Mouse (Mus musculus): ENCODE data around the gene Olfr993. TPM values are rescaled to one million over a fixed set of nuclear protein-coding genes. Genes with fewer than 3 reads are reported as not detected.

Olfr993 gene
- not detected in 2 replicates for polyA plus RNA-seq (2014; fragmentation: Nextera tagmentation; extraction: Ambion mirVana)

GRCm38 (mm10) chr2:85414777-85415176, at the start of gene Olfr993:
Olfr993 (minus strand) TSS chr2:85414877.
- Histone ChIP-seq H3K27ac (ENCODE audit: low read depth, low read length) (no peak within 1 kb of the TSS), H3K4me2 (ENCODE audit: low read length) (no peak within 1 kb of the TSS), H3K4me3 (ENCODE audit: low read depth, low read length) (no peak within 1 kb of the TSS), H3K27me3 (replicated peaks; ENCODE audit: control insufficient read depth, insufficient read depth, low read length) (no peaks in the 10 kb centered on the region), H3K36me3 (ENCODE audit: control insufficient read depth, insufficient read depth, low read length) (no peaks in the 10 kb centered on the region), H3K9me3 (replicated peaks; ENCODE audit: control insufficient read depth, low read length) (no peaks in the 10 kb centered on the region), H3K9ac (ENCODE audit: low read length) (no peak within 1 kb of the TSS), H3K4me1 (ENCODE audit: control insufficient read depth, insufficient read depth, low read length) (no peaks in the 10 kb centered on the region)
- no peak for DNase-seq (ENCODE audit: low spot score)
- ATAC-seq: no peak

GRCm38 (mm10) chr2:85443539-85443938, 28.9 kb upstream of the Olfr993 start, which contains the start of gene Olfr995:
Olfr995 (minus strand) TSS chr2:85443639.
- no peaks in the 10 kb centered on the region for H3K9me3 ChIP-seq (replicated peaks; ENCODE audit: control insufficient read depth, low read length)
- no peak for DNase-seq (ENCODE audit: low spot score)
- H3K27me3 ChIP-seq (replicated peaks; ENCODE audit: control insufficient read depth, insufficient read depth, low read length): no peaks in the 10 kb centered on the region
- 0% methylated on average over 1 of the region's 1 CpGs for WGBS
- H3K4me1 ChIP-seq (ENCODE audit: control insufficient read depth, insufficient read depth, low read length): no peaks in the 10 kb centered on the region
- no peak within 1 kb of the TSS for H3K4me3 ChIP-seq (ENCODE audit: low read depth, low read length)
- ATAC-seq: no peak
- H3K36me3 ChIP-seq (ENCODE audit: control insufficient read depth, insufficient read depth, low read length): no peaks in the 10 kb centered on the region
- H3K4me2 ChIP-seq (ENCODE audit: low read length): no peak within 1 kb of the TSS
- H3K9ac ChIP-seq (ENCODE audit: low read length): no peak within 1 kb of the TSS
- no peak within 1 kb of the TSS for H3K27ac ChIP-seq (ENCODE audit: low read depth, low read length)

- ATAC-seq (no peak), DNase-seq (ENCODE audit: low spot score) (no peak)
- no peak overlapping the region for H3K9ac ChIP-seq (ENCODE audit: low read length)
- no peaks in the 10 kb centered on the region for H3K9me3 ChIP-seq (replicated peaks; ENCODE audit: control insufficient read depth, low read length)
- no peaks in the 10 kb centered on the region for H3K27me3 ChIP-seq (replicated peaks; ENCODE audit: control insufficient read depth, insufficient read depth, low read length)
- H3K4me1 ChIP-seq (ENCODE audit: control insufficient read depth, insufficient read depth, low read length): no peaks in the 10 kb centered on the region
- H3K4me2 ChIP-seq (ENCODE audit: low read length): no peak overlapping the region
- H3K27ac ChIP-seq (ENCODE audit: low read depth, low read length): no peak overlapping the region
- no peak overlapping the region for H3K4me3 ChIP-seq (ENCODE audit: low read depth, low read length)
- H3K36me3 ChIP-seq (ENCODE audit: control insufficient read depth, insufficient read depth, low read length): no peaks in the 10 kb centered on the region
Observed at GRCm38 (mm10) chr2:85442546-85442945, 27.9 kb upstream of the Olfr993 start.

- Histone ChIP-seq H3K9me3 (replicated peaks; ENCODE audit: control insufficient read depth, low read length) (no peaks in the 10 kb centered on the region), H3K4me2 (ENCODE audit: low read length) (no peak within 1 kb of the TSS), H3K9ac (ENCODE audit: low read length) (no peak within 1 kb of the TSS), H3K27me3 (replicated peaks; ENCODE audit: control insufficient read depth, insufficient read depth, low read length) (no peaks in the 10 kb centered on the region), H3K27ac (ENCODE audit: low read depth, low read length) (no peak within 1 kb of the TSS), H3K4me1 (ENCODE audit: control insufficient read depth, insufficient read depth, low read length) (no peaks in the 10 kb centered on the region), H3K36me3 (ENCODE audit: control insufficient read depth, insufficient read depth, low read length) (no peaks in the 10 kb centered on the region), H3K4me3 (ENCODE audit: low read depth, low read length) (no peak within 1 kb of the TSS)
- DNase-seq (ENCODE audit: low spot score) (no peak), ATAC-seq (no peak)
- 97% methylated on average over 3 of the region's 3 CpGs for WGBS
Observed at GRCm38 (mm10) chr2:85436351-85436750, 21.7 kb upstream of the Olfr993 start, which contains the start of gene Olfr994. Olfr994 (minus strand) TSS chr2:85436451.

GRCm38 (mm10) chr2:85425893-85426292, 11.2 kb upstream of the Olfr993 start:
- WGBS: 87% methylated on average over 1 of the region's 1 CpGs
- no peak for ATAC-seq
- DNase-seq (ENCODE audit: low spot score): no peak

GRCm38 (mm10) chr2:85409369-85409768, 5.3 kb downstream of the Olfr993 start, which contains the start of gene Olfr992:
Olfr992 (minus strand) TSS chr2:85409469.
- H3K27me3 ChIP-seq (replicated peaks; ENCODE audit: control insufficient read depth, insufficient read depth, low read length): no peaks in the 10 kb centered on the region
- no peaks in the 10 kb centered on the region for H3K4me1 ChIP-seq (ENCODE audit: control insufficient read depth, insufficient read depth, low read length)
- no peak within 1 kb of the TSS for H3K27ac ChIP-seq (ENCODE audit: low read depth, low read length)
- WGBS: 63% methylated on average over 2 of the region's 2 CpGs
- H3K9ac ChIP-seq (ENCODE audit: low read length): no peak within 1 kb of the TSS
- no peak for DNase-seq (ENCODE audit: low spot score)
- no peaks in the 10 kb centered on the region for H3K9me3 ChIP-seq (replicated peaks; ENCODE audit: control insufficient read depth, low read length)
- H3K36me3 ChIP-seq (ENCODE audit: control insufficient read depth, insufficient read depth, low read length): no peaks in the 10 kb centered on the region
- no peak for ATAC-seq
- H3K4me2 ChIP-seq (ENCODE audit: low read length): no peak within 1 kb of the TSS
- no peak within 1 kb of the TSS for H3K4me3 ChIP-seq (ENCODE audit: low read depth, low read length)

More at GRCm38 (mm10) chr2:85425893-85426292, 11.2 kb upstream of the Olfr993 start:
- no peaks in the 10 kb centered on the region for H3K36me3 ChIP-seq (ENCODE audit: control insufficient read depth, insufficient read depth, low read length)
- H3K9me3 ChIP-seq (replicated peaks; ENCODE audit: control insufficient read depth, low read length): no peaks in the 10 kb centered on the region
- H3K4me1 ChIP-seq (ENCODE audit: control insufficient read depth, insufficient read depth, low read length): no peaks in the 10 kb centered on the region
- no peak overlapping the region for H3K4me2 ChIP-seq (ENCODE audit: low read length)
- H3K9ac ChIP-seq (ENCODE audit: low read length): no peak overlapping the region
- H3K27ac ChIP-seq (ENCODE audit: low read depth, low read length): no peak overlapping the region
- no peak overlapping the region for H3K4me3 ChIP-seq (ENCODE audit: low read depth, low read length)
- no peaks in the 10 kb centered on the region for H3K27me3 ChIP-seq (replicated peaks; ENCODE audit: control insufficient read depth, insufficient read depth, low read length)

Other genes with a start within 250 kb of the Olfr993 start
- gene Lrrc55, start 217.7 kb downstream of the Olfr993 start, polyA plus RNA-seq (2014; fragmentation: Nextera tagmentation; extraction: Ambion mirVana): 11.0 and 11.7 TPM in 2 replicates
- gene Olfr987, start 75.6 kb downstream of the Olfr993 start, polyA plus RNA-seq (2014; fragmentation: Nextera tagmentation; extraction: Ambion mirVana): not detected in 2 replicates
- not detected in 2 replicates for gene Olfr988, start 51.6 kb downstream of the Olfr993 start, polyA plus RNA-seq (2014; fragmentation: Nextera tagmentation; extraction: Ambion mirVana)
- not detected in 2 replicates for gene Olfr992, start 5.4 kb downstream of the Olfr993 start, polyA plus RNA-seq (2014; fragmentation: Nextera tagmentation; extraction: Ambion mirVana)
- gene Olfr994, start 21.6 kb upstream of the Olfr993 start, polyA plus RNA-seq (2014; fragmentation: Nextera tagmentation; extraction: Ambion mirVana): not detected in 2 replicates
- not detected in 2 replicates for gene Olfr995, start 28.8 kb upstream of the Olfr993 start, polyA plus RNA-seq (2014; fragmentation: Nextera tagmentation; extraction: Ambion mirVana)
- gene 4833423E24Rik, start 104.1 kb upstream of the Olfr993 start, polyA plus RNA-seq (2014; fragmentation: Nextera tagmentation; extraction: Ambion mirVana): 0.08 and 0.12 TPM in 2 replicates
- gene Olfr996, start 164.3 kb upstream of the Olfr993 start, polyA plus RNA-seq (2014; fragmentation: Nextera tagmentation; extraction: Ambion mirVana): not detected in 2 replicates
- not detected in 2 replicates for gene Olfr998, start 174.1 kb upstream of the Olfr993 start, polyA plus RNA-seq (2014; fragmentation: Nextera tagmentation; extraction: Ambion mirVana)
- gene Olfr1000, start 197.0 kb upstream of the Olfr993 start, polyA plus RNA-seq (2014; fragmentation: Nextera tagmentation; extraction: Ambion mirVana): not detected in 2 replicates
- gene Olfr1002, start 235.8 kb upstream of the Olfr993 start, polyA plus RNA-seq (2014; fragmentation: Nextera tagmentation; extraction: Ambion mirVana): not detected in 2 replicates
- gene Olfr154, start 249.6 kb upstream of the Olfr993 start, polyA plus RNA-seq (2014; fragmentation: Nextera tagmentation; extraction: Ambion mirVana): not detected in 2 replicates